Mouse (Mus musculus) forebrain, embryonic 12.5 days (tissue): ENCODE measurements around the gene Dock4. TPM values are rescaled to one million over a fixed set of nuclear protein-coding genes. Genes with fewer than 3 reads are reported as not detected.

Experiments used
- ATAC-seq: fragments of 200-750 bp; cut with Nextera tagmentation; 2 replicates; pipeline ENCODE4 v1.8.0; 2017; ENCODE audit warnings: moderate TSS enrichment; ENCODE audit not compliant: low FRiP score
- H3K27ac ChIP-seq: fragments of 300-500 bp; sonication (generic); 2 replicates; pipeline ENCODE4 v1.5.1; 2016; ENCODE audit warnings: mild to moderate bottlenecking
- H3K27me3 ChIP-seq: fragments of 300-500 bp; sonication (generic); 2 replicates; pipeline ENCODE4 v1.6.1; 2016; ENCODE audit warnings: mild to moderate bottlenecking
- H3K36me3 ChIP-seq: fragments of 300-500 bp; sonication (generic); replicated peaks from 2 replicates; pipeline ENCODE4 v1.6.1; 2016; ENCODE audit warnings: mild to moderate bottlenecking
- H3K4me1 ChIP-seq: fragments of 300-500 bp; sonication (generic); 2 replicates; pipeline ENCODE4 v1.6.1; 2016
- H3K4me2 ChIP-seq: fragments of 300-500 bp; sonication (generic); 2 replicates; pipeline ENCODE4 v1.6.1; 2016; ENCODE audit warnings: mild to moderate bottlenecking, moderate library complexity
- H3K4me3 ChIP-seq: fragments of 300-500 bp; sonication (generic); replicated peaks from 2 replicates; pipeline ENCODE4 v1.5.1; 2016; ENCODE audit warnings: mild to moderate bottlenecking
- H3K9ac ChIP-seq: fragments of 300-500 bp; sonication (generic); 2 replicates; pipeline ENCODE4 v1.6.1; 2016; ENCODE audit warnings: mild to moderate bottlenecking
- H3K9me3 ChIP-seq: fragments of 300-500 bp; sonication (generic); 2 replicates; pipeline ENCODE4 v1.6.1; 2016
- WGBS: fragments of 180-500 bp; shearing (Covaris S2); methylation state at CpG from one replicate; pipeline ENCODE4 v1.1.7; 2016; 5-methylcytosine and 5-hydroxymethylcytosine counted together
- polyA plus RNA-seq: library from polyadenylated mRNA; unstranded; fragments of >200 nt; fragmentation: Nextera tagmentation; extraction: Ambion mirVana; gene quantifications from 2 replicates; pipeline ENCODE4 v1.2.1, GENCODE M21; 2016

Dock4 gene
- polyA plus RNA-seq, 1 experiment from 2014 or later = 32.7 TPM

GRCm38 (mm10) chr12:40585456-40586141, 139.8 kb downstream of the Dock4 start:
- H3K9ac ChIP-seq = no peak overlapping the region
- H3K27me3 ChIP-seq = no peaks in the 10 kb centered on the region
- no peaks in the 10 kb centered on the region for H3K36me3 ChIP-seq
- no peak overlapping the region for H3K4me3 ChIP-seq
- H3K27ac ChIP-seq = no peak overlapping the region
- WGBS = 85% methylated on average over 4 of the region's 4 CpGs
- no peak overlapping the region for H3K4me2 ChIP-seq
- no peak for ATAC-seq
- H3K4me1 ChIP-seq = 0 out of 2 replicates have a peak, but pooled peaks cover 2% of the 10 kb centered on the region
- H3K9me3 ChIP-seq = no peaks in the 10 kb centered on the region

- no peaks in the 10 kb centered on the region for H3K36me3 ChIP-seq
- H3K4me1 ChIP-seq = no peaks in the 10 kb centered on the region
- WGBS = 77% methylated on average over 4 of the region's 4 CpGs
- no peaks in the 10 kb centered on the region for H3K27me3 ChIP-seq
- no peak overlapping the region for H3K27ac ChIP-seq
- H3K9me3 ChIP-seq = no peaks in the 10 kb centered on the region
- no peak overlapping the region for H3K9ac ChIP-seq
- no peak overlapping the region for H3K4me2 ChIP-seq
- ATAC-seq = no peak
- H3K4me3 ChIP-seq = no peak overlapping the region
These were observed 148.4 kb downstream of the Dock4 start for GRCm38 (mm10) chr12:40594161-40594560.

GRCm38 (mm10) chr12:40595440-40595839, 149.7 kb downstream of the Dock4 start:
- Histone ChIP-seq H3K9ac (no peak overlapping the region), H3K4me2 (no peak overlapping the region), H3K9me3 (no peaks in the 10 kb centered on the region), H3K36me3 (no peaks in the 10 kb centered on the region), H3K27me3 (no peaks in the 10 kb centered on the region), H3K4me1 (no peaks in the 10 kb centered on the region), H3K4me3 (no peak overlapping the region), H3K27ac (no peak overlapping the region)
- ATAC-seq = no peak
- 90% methylated on average over 6 of the region's 6 CpGs for WGBS

- WGBS = 82% methylated on average over 7 of the region's 7 CpGs
- Histone ChIP-seq H3K4me2 (no peak overlapping the region), H3K36me3 (no peaks in the 10 kb centered on the region), H3K27me3 (no peaks in the 10 kb centered on the region), H3K4me3 (no peak overlapping the region), H3K9ac (no peak overlapping the region), H3K9me3 (no peaks in the 10 kb centered on the region), H3K4me1 (no peaks in the 10 kb centered on the region), H3K27ac (no peak overlapping the region)
- no peak for ATAC-seq
These were observed 150.3 kb downstream of the Dock4 start for GRCm38 (mm10) chr12:40596020-40596419.

GRCm38 (mm10) chr12:40596441-40596840, 150.7 kb downstream of the Dock4 start:
- no peaks in the 10 kb centered on the region for H3K4me1 ChIP-seq
- H3K4me2 ChIP-seq = no peak overlapping the region
- H3K9ac ChIP-seq = no peak overlapping the region
- ATAC-seq = no peak
- no peaks in the 10 kb centered on the region for H3K36me3 ChIP-seq
- H3K27me3 ChIP-seq = no peaks in the 10 kb centered on the region
- H3K4me3 ChIP-seq = no peak overlapping the region
- 93% methylated on average over 6 of the region's 6 CpGs for WGBS
- no peaks in the 10 kb centered on the region for H3K9me3 ChIP-seq
- no peak overlapping the region for H3K27ac ChIP-seq

GRCm38 (mm10) chr12:40599952-40600351, 154.2 kb downstream of the Dock4 start:
- Histone ChIP-seq H3K9me3 (no peaks in the 10 kb centered on the region), H3K4me2 (no peak overlapping the region), H3K27me3 (no peaks in the 10 kb centered on the region), H3K36me3 (no peaks in the 10 kb centered on the region), H3K27ac (no peak overlapping the region), H3K4me1 (no peaks in the 10 kb centered on the region), H3K4me3 (no peak overlapping the region), H3K9ac (no peak overlapping the region)
- 52% methylated on average over 2 of the region's 2 CpGs for WGBS
- no peak for ATAC-seq

- 91% methylated on average over 4 of the region's 4 CpGs for WGBS
- H3K9me3 ChIP-seq = no peaks in the 10 kb centered on the region
- H3K27me3 ChIP-seq = no peaks in the 10 kb centered on the region
These were observed 159.8 kb downstream of the Dock4 start for GRCm38 (mm10) chr12:40605565-40605964.

GRCm38 (mm10) chr12:40622926-40623325, 177.2 kb downstream of the Dock4 start:
- H3K9me3 ChIP-seq = no peaks in the 10 kb centered on the region
- no peak overlapping the region for H3K4me2 ChIP-seq
- H3K27me3 ChIP-seq = no peaks in the 10 kb centered on the region
- no peaks in the 10 kb centered on the region; the same call in 1 of the 2 replicates for H3K4me1 ChIP-seq
- H3K36me3 ChIP-seq = no peaks in the 10 kb centered on the region
- ATAC-seq = no peak
- no peak overlapping the region for H3K27ac ChIP-seq
- H3K9ac ChIP-seq = no peak overlapping the region
- no peak overlapping the region for H3K4me3 ChIP-seq

More at GRCm38 (mm10) chr12:40605565-40605964, 159.8 kb downstream of the Dock4 start:
- H3K36me3 ChIP-seq = no peaks in the 10 kb centered on the region
- no peak overlapping the region for H3K4me2 ChIP-seq
- H3K27ac ChIP-seq = no peak overlapping the region
- H3K4me1 ChIP-seq = no peaks in the 10 kb centered on the region
- ATAC-seq = no peak
- H3K4me3 ChIP-seq = no peak overlapping the region
- H3K9ac ChIP-seq = no peak overlapping the region

GRCm38 (mm10) chr12:40626521-40626920, 180.8 kb downstream of the Dock4 start:
- Histone ChIP-seq H3K9me3 (no peaks in the 10 kb centered on the region), H3K4me1 (no peaks in the 10 kb centered on the region; the same call in 1 of the 2 replicates), H3K4me3 (no peak overlapping the region), H3K36me3 (no peaks in the 10 kb centered on the region), H3K27me3 (no peaks in the 10 kb centered on the region), H3K27ac (no peak overlapping the region), H3K9ac (no peak overlapping the region), H3K4me2 (no peak overlapping the region)
- ATAC-seq = no peak
- 81% methylated on average over 1 of the region's 1 CpGs for WGBS

GRCm38 (mm10) chr12:40633242-40633641, 187.5 kb downstream of the Dock4 start:
- H3K4me1 ChIP-seq = no peaks in the 10 kb centered on the region
- H3K4me2 ChIP-seq = no peak overlapping the region
- no peaks in the 10 kb centered on the region for H3K9me3 ChIP-seq
- ATAC-seq = no peak
- H3K27ac ChIP-seq = no peak overlapping the region
- WGBS = 86% methylated on average over 2 of the region's 2 CpGs
- H3K9ac ChIP-seq = no peak overlapping the region
- H3K27me3 ChIP-seq = no peaks in the 10 kb centered on the region
- H3K36me3 ChIP-seq = no peaks in the 10 kb centered on the region
- no peak overlapping the region for H3K4me3 ChIP-seq

- Histone ChIP-seq H3K27me3 (no peaks in the 10 kb centered on the region), H3K27ac (no peak overlapping the region), H3K4me1 (no peaks in the 10 kb centered on the region), H3K36me3 (no peaks in the 10 kb centered on the region), H3K4me2 (no peak overlapping the region), H3K9me3 (no peaks in the 10 kb centered on the region), H3K9ac (no peak overlapping the region), H3K4me3 (no peak overlapping the region)
- ATAC-seq = no peak
- WGBS = 81% methylated on average over 7 of the region's 7 CpGs
These were observed 188.4 kb downstream of the Dock4 start for GRCm38 (mm10) chr12:40634169-40634568.

GRCm38 (mm10) chr12:40635991-40636390, 190.2 kb downstream of the Dock4 start:
- Histone ChIP-seq H3K9me3 (no peaks in the 10 kb centered on the region), H3K27me3 (no peaks in the 10 kb centered on the region), H3K4me1 (no peaks in the 10 kb centered on the region), H3K9ac (no peak overlapping the region), H3K36me3 (no peaks in the 10 kb centered on the region), H3K4me3 (no peak overlapping the region), H3K4me2 (no peak overlapping the region), H3K27ac (no peak overlapping the region)
- WGBS = 95% methylated on average over 6 of the region's 6 CpGs
- ATAC-seq = no peak

- H3K9ac ChIP-seq = no peak overlapping the region
- no peaks in the 10 kb centered on the region for H3K4me1 ChIP-seq
- H3K27me3 ChIP-seq = no peaks in the 10 kb centered on the region
- WGBS = 87% methylated on average over 2 of the region's 2 CpGs
- H3K9me3 ChIP-seq = no peaks in the 10 kb centered on the region
- no peaks in the 10 kb centered on the region for H3K36me3 ChIP-seq
- H3K4me2 ChIP-seq = no peak overlapping the region
- ATAC-seq = no peak
- H3K27ac ChIP-seq = no peak overlapping the region
- H3K4me3 ChIP-seq = no peak overlapping the region
These were observed 191.7 kb downstream of the Dock4 start for GRCm38 (mm10) chr12:40637427-40637826.
